Mouse (Mus musculus): ENCODE measurements around the gene Adgre4. TPM values are rescaled to one million over a fixed set of nuclear protein-coding genes. Genes with fewer than 3 reads are reported as not detected.
"Not testable (repeated sequence)": the region's sequence is repeated elsewhere in the genome, so short reads cannot be mapped to it uniquely, and the experiment has no call there.

Adgre4 gene
- under 1 TPM; 0.08 to 0.17 TPM for total RNA-seq (2021)
- long read RNA-seq, experiment 1 = 0 reads
- long read RNA-seq, experiment 2 = 0 reads

GRCm38 (mm10) chr17:55749786-55750185 is at the start of gene Adgre4:
Adgre4 (plus strand) TSS chr17:55749984.
- DNase-seq = no peak
- intact Hi-C loops (cut with DNase I) = no loop called here

- intact Hi-C loops (cut with DNase I) = no loop called here
- peak; percentile 31 to 46 for DNase-seq
These were observed 47.5 kb upstream of the Adgre4 start for GRCm38 (mm10) chr17:55702161-55702820.

- no peak for DNase-seq
- intact Hi-C loops (cut with DNase I) = no loop called here
These were observed 46.9 kb upstream of the Adgre4 start for GRCm38 (mm10) chr17:55702865-55703264.

DNA sequence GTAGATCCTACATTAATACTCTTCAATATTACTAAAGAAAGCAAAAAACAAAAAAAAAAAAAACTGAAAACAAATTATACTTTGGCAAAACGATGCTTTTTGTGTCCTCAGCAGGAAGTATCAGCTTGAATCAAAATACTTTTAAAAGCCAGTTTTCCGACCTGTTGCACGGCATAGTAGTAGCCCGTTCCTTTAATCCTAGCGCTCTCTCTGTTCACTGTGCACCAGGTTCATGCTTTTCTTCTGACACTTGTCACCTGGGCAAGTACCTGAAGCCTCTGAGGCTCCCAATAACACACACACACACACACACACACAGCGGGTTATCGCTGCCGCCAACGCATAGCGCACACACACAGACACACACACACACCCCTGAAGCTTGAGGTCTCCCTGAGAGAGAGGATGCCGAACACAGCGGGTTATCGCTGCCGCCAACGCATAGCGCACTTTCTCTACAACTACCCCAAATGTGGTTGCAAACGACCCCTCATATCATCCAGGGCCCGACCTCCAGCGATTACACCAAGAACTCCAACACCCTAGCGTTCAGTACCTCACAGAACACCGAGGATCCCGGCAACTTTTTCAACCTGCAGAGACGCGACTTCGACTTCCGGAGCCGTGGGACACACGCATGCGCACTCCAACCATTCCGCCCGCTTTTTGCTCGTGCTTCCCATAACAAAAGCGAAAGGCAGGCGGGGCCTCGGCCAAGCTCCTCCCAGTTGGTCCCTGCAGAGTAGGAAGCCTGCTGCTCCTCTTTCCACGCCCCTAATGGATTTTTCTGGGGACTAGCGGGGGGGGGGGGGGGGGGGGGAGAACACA is 37.6 kb upstream of the Adgre4 start, which contains the start of gene Pot1b:
TSS of gene Pot1b (minus strand) at position 645 of the 828 bp plus-strand sequence.
- peak; percentile 96 to 98 for DNase-seq
- intact Hi-C loops (cut with DNase I) = loop anchor here (10.0 kb wide), 1 partner anchor 153 kb away; no protein-coding TSS in a partner anchor

GRCm38 (mm10) chr17:55721270-55721669 is 28.5 kb upstream of the Adgre4 start:
- intact Hi-C loops (cut with DNase I) = no loop called here
- no peak for DNase-seq

- intact Hi-C loops (cut with DNase I) = no loop called here
- DNase-seq = no peak
These were observed 27.5 kb upstream of the Adgre4 start for GRCm38 (mm10) chr17:55722250-55722649.

DNA sequence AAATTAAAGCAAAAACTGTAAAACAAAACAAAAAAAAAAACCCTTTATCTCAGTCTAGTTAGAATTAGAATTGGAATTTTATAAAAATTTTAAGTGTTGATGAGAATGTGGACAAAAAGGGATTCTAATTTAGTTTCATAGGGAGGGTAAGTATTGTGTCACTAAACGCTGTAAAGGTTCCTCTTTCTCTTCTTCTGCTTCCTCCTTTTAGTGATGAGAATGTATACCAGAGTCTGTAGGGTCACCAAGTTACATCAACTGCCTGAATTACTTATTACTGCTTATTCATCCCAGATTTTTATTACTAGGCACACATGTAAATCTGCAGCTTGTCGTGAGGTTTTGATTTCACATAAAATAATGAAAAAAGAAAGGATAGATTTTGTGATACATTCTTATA is 23.6 kb upstream of the Adgre4 start:
- DNase-seq = no peak
- intact Hi-C loops (cut with DNase I) = no loop called here

- no peak for DNase-seq
- intact Hi-C loops (cut with DNase I) = no loop called here
These were observed 13.1 kb upstream of the Adgre4 start for GRCm38 (mm10) chr17:55736675-55737074.

- DNase-seq = no peak
- intact Hi-C loops (cut with DNase I) = no loop called here
These were observed 1.4 kb downstream of the Adgre4 start for GRCm38 (mm10) chr17:55751170-55751569.

- no peak for DNase-seq
- intact Hi-C loops (cut with DNase I) = no loop called here
These were observed 63.9 kb downstream of the Adgre4 start for GRCm38 (mm10) chr17:55813642-55814041.

- no peak for DNase-seq
- intact Hi-C loops (cut with DNase I) = no loop called here
These were observed 67.1 kb downstream of the Adgre4 start for GRCm38 (mm10) chr17:55816853-55817252.

DNA sequence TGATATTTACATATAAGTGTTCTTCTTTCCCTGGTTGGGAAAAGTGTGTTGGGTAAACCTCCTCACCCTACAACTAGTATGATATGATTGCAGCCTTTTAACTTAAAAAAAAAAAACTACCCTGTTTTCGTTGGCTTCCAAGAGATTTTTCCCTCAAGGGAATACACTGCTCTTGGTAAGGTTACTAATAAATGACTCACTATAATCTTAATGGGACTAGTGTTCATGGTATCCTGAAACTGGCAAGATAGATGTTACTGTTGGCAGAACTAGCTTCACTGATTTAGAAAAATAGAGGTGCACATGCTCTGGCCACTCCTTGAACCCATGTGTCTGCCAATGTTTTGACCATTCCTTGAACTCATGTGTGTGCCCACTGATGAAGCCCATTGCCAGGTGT is 71.8 kb downstream of the Adgre4 start:
- intact Hi-C loops (cut with DNase I) = no loop called here
- no peak for DNase-seq

DNA sequence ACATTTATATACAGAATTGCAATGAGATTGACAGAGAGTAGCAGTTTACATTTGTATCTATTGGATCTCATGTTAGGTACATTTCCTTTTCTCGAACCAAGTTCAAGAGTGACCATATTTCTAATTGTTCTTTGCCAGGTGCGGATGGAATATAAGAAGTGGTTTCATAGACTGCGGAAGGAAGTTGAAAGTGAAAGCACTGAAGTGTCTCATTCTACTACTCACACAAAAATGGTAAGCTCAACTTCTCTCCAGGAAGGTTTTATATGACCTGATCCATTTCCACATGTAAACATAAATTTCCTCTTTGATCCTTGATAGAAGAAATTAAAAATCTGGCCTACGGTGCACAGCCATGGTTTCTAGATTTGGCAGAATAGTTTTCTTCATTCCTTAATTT is 93.3 kb downstream of the Adgre4 start:
- DNase-seq = no peak
- intact Hi-C loops (cut with DNase I) = no loop called here

DNA sequence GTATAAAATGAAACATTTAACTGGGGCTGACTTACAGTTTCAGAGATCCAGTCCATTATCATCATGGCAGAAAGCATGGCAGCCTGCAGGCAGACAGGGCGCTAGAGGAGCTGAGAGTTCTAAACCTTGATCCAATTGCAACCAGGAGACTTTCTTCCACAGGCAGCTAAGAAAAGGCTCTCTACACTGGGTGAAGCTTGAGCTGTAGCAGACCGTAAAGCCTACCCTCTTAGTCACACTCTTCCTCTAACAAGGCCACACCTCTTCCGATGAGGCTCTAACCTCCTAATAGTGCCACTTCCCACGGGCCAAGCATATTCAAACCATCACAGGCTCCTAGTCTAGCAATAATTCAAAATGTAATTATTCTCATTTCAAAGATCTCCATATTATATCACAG is 127.4 kb downstream of the Adgre4 start:
- intact Hi-C loops (cut with DNase I) = no loop called here
- no peak for DNase-seq

DNA sequence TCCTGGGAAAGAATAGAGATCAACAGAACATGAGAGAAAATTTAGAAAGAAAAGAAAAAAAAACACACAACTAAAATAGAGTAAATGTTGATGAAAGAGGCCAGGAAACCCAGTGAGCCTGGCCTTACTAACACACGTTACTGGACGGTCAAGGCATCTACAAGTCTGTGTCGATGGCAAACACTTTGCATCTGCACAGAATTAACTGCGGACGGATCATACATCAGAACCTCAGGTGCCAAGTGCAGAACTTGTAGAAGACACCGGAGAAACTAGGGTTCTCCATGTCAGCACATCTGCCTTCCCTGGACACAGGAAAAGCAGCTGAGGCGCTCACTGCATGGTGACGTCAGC is 128.5 kb downstream of the Adgre4 start:
- DNase-seq = peak in 1 of 2 experiments; percentile 16
- intact Hi-C loops (cut with DNase I) = not testable (repeated sequence)

DNA sequence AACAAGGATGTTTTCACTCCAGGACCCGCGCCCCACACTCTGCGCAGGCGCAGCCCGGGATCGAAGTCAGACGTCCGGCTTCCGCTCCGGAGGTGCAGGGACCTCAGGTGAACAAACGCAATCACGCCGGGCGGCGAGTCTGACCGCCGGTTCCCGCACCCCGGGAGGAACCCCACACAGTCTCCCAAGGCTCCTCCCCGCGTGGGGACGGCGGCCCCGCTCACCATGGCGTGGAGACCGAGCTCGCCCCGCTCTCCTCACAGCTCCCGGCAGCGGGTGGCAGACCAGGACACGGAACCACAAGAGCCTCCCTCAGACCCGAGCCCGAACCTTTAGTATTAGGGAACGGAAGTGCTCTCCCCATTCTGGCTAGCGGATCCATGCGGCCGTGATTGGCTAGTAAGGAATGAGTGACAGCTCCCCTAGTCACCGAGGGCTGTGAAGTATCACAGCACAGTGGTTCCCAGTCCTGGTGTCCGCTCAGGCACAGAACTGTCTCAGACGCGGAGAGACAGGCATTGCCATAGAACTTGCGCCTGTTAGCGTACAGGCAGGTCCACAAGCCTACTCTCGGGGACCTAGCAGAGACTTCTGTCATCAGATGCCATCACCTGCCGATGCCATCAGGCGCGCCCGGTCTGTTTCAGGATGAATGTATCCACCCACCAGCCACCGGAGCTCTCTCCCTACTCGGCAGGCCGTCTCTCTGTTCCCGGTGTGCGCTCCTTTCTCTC is 129.0 kb downstream of the Adgre4 start, which contains the start of gene Zfp119a:
TSS of gene Zfp119a (minus strand) at position 295 of the 734 bp plus-strand sequence.
- intact Hi-C loops (cut with DNase I) = not testable (repeated sequence)
- peak; percentile 61 to 76 for DNase-seq

GRCm38 (mm10) chr17:55883631-55884030 is 133.8 kb downstream of the Adgre4 start:
- intact Hi-C loops (cut with DNase I) = no loop called here
- no peak for DNase-seq

DNA sequence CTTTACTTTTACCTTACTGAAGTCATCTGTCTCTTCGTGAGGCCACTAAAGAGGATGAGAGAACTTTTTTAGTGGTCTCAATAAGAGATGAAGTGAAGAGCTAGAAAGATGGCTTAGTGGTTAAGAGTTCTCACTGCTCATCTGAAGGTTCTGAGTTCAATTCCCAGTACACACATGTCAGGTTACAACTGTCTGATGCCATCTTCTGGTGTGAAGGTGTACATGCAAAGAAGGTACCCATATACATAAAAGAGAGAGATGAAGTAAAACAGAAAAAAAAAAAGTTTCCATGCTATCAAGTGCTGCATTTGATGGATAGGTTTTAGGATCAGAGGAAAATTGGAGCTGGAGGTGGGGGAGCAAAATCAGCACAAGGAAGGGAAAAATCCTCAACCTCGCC is 135.1 kb downstream of the Adgre4 start:
- intact Hi-C loops (cut with DNase I) = no loop called here
- no peak for DNase-seq

DNA sequence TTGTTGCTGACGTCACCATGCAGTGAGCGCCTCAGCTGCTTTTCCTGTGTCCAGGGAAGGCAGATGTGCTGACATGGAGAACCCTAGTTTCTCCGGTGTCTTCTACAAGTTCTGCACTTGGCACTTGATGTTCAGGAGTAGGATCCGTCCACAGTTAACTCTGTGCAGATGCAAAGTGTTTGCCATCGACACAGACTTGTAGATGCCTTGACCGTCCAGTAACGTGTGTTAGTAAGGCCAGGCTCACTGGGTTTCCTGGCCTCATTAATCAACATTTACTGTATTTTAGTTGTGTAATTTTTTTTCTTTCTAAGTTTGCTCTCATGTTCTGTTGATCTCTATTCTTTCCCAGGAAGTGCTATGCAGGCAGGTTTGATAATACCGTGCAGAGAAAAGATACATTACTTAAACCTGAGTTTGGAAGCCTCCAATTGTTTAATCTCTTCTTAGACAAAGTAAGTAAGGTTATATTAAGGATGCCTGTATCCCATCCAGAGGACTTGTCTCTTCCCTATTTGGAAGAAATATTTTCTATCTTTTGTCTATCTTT is 142.7 kb downstream of the Adgre4 start:
- intact Hi-C loops (cut with DNase I); DNase-seq: not testable (repeated sequence)

DNA sequence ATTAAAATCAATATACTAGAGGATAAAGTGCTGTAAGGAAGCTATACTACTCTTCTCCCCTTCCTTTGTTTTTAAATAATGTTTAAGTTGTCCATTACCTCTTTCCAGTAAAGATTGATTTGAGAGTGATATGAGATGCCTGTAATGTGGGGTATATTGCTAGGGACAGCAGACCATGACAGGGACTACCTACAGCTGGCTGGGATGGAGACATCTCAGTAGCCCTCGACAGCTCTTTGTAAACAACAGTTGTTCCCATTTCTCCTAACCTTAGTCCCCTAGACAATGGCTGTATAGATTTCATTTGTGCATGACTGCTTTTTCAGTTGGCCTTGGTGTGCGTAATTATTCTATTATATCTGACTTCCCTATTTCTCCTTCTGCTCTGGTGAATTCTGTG is 153.3 kb downstream of the Adgre4 start:
- intact Hi-C loops (cut with DNase I) = no loop called here
- DNase-seq = no peak

Measured in gastrocnemius, postnatal 36 days (tissue).